ENCODE assay signal across 9 mouse cellular contexts in genomic region chr1:160080800-160081436, GRCm38 (mm10). TPM values are rescaled to one million over a fixed set of nuclear protein-coding genes. Genes with fewer than 3 reads are reported as not detected.
DNase-seq lines count a peak whose midpoint lies in the region; ATAC-seq and TF ChIP-seq lines count a peak whose summit lies in the region.
"Had no signal": no experiment of that assay in that cellular context is flagged by ENCODE, and none has a peak within 500 bp of the region (broad histone marks: within the 10 kb centered on the region; RNA-seq: fewer than 3 reads in every experiment).

No protein-coding gene starts in this region.

- peak; percentile 95 for TF ChIP-seq RAD21 in CH12.LX (IDR thresholded peaks at IDR 0.05; ENCODE audit: low read depth, low read length)

- no peak overlapping the region for H3K9ac ChIP-seq in CH12.LX (ENCODE audit: insufficient read depth, low read depth)
- H3K9ac ChIP-seq in heart, postnatal 0 days (replicated peaks; ENCODE audit: low read depth, low read length): no peak overlapping the region
- no peak overlapping the region for H3K9ac ChIP-seq in liver, embryonic 14.5 days (replicated peaks)
- no peak overlapping the region for H3K9ac ChIP-seq in neural tube, embryonic 13.5 days
- H3K9ac ChIP-seq: heart, embryonic 15.5 days had no signal

- H3K27ac ChIP-seq in CH12.LX (ENCODE audit: insufficient read depth, low read depth): no peak overlapping the region
- H3K27ac ChIP-seq in bone marrow macrophage, adult 2 months (ENCODE audit: insufficient read depth, low read depth, low read length): no peak overlapping the region
- H3K27ac ChIP-seq in embryonic fibroblast, embryonic 13.5 days (ENCODE audit: insufficient read depth, low read length): no peak overlapping the region
- no peak overlapping the region for H3K27ac ChIP-seq in heart, postnatal 0 days (ENCODE audit: low read depth)
- no peak overlapping the region for H3K27ac ChIP-seq in liver, embryonic 14.5 days
- no peak overlapping the region for H3K27ac ChIP-seq in neural tube, embryonic 13.5 days (replicated peaks)
- H3K27ac ChIP-seq: heart, embryonic 15.5 days had no signal

- DNase-seq in CH12.LX (ENCODE audit: extremely low read depth): peak; percentile 72
- DNase-seq in heart, postnatal 0 days (ENCODE audit: low spot score): peak; percentile 54
- peak; percentile 72 to 91 for DNase-seq in kidney, postnatal 36 days
- peak in 1 of 3 experiments; percentile 56 for DNase-seq in liver, embryonic 14.5 days (ENCODE audit: low read depth in 3 of 3, low spot score in 3 of 3)
- peak; percentile 48 for DNase-seq in testis, postnatal 14 days (ENCODE audit: low spot score)

- peaks cover 0 to 3% of the 10 kb centered on the region in 2 experiments; a peak in 1 of 4 replicates for H3K4me1 ChIP-seq in CH12.LX (ENCODE audit: control insufficient read depth in 1 of 2, insufficient read depth in 2 of 2)
- peaks cover 8% of the 10 kb centered on the region for H3K4me1 ChIP-seq in bone marrow macrophage, adult 2 months (ENCODE audit: control insufficient read depth, insufficient read depth, low read length)
- no peaks in the 10 kb centered on the region for H3K4me1 ChIP-seq in embryonic fibroblast, embryonic 13.5 days (ENCODE audit: control insufficient read depth, insufficient read depth, low read length)
- no peaks in the 10 kb centered on the region for H3K4me1 ChIP-seq in heart, postnatal 0 days (ENCODE audit: control insufficient read depth, insufficient read depth)
- H3K4me1 ChIP-seq in liver, embryonic 14.5 days (replicated peaks; ENCODE audit: control insufficient read depth in 2 of 2, insufficient read depth in 2 of 2, low read length in 1 of 2): no peaks in the 10 kb centered on the region; a peak in 2 of 4 replicates
- H3K4me1 ChIP-seq in neural tube, embryonic 13.5 days (replicated peaks): peaks cover 6% of the 10 kb centered on the region; the same call in 1 of the 2 replicates
- H3K4me1 ChIP-seq: heart, embryonic 15.5 days had no signal

- TF ChIP-seq EP300 in CH12.LX (IDR thresholded peaks at IDR 0.05; ENCODE audit: low read length): no peak
- no peak for TF ChIP-seq EP300 in heart, postnatal 0 days (IDR thresholded peaks at IDR 0.05; ENCODE audit: low read depth)
- TF ChIP-seq EP300 in liver, embryonic 14.5 days (IDR thresholded peaks at IDR 0.05; ENCODE audit: low read depth): no peak

- ATAC-seq in heart, postnatal 0 days (ENCODE audit: insufficient read depth, low read depth): no peak
- peak; percentile 22; the same call in 1 of the 2 replicates for ATAC-seq in liver, embryonic 14.5 days (ENCODE audit: insufficient read depth)
- peak; percentile 56 for ATAC-seq in neural tube, embryonic 13.5 days (ENCODE audit: low read depth)

- H3K4me2 ChIP-seq in CH12.LX (ENCODE audit: insufficient read depth, low read depth, poor library complexity, severe bottlenecking): no peak overlapping the region
- no peak overlapping the region for H3K4me2 ChIP-seq in heart, postnatal 0 days (ENCODE audit: low read depth, low read length)
- no peak overlapping the region for H3K4me2 ChIP-seq in liver, embryonic 14.5 days (ENCODE audit: low read depth)
- H3K4me2 ChIP-seq in neural tube, embryonic 13.5 days: no peak overlapping the region
- H3K4me2 ChIP-seq: heart, embryonic 15.5 days had no signal

- H3K36me3 ChIP-seq in CH12.LX (replicated peaks in 1 of 2; ENCODE audit: control insufficient read depth in 1 of 2, insufficient read depth in 1 of 2, low read length in 1 of 2): peaks cover 17 to 29% of the 10 kb centered on the region in 2 experiments
- peaks cover 21% of the 10 kb centered on the region for H3K36me3 ChIP-seq in heart, postnatal 0 days (replicated peaks; ENCODE audit: control insufficient read depth, insufficient read depth, low read length)
- H3K36me3 ChIP-seq in liver, embryonic 14.5 days (replicated peaks; ENCODE audit: control insufficient read depth, insufficient read depth, low read depth): peaks cover 6% of the 10 kb centered on the region
- no peaks in the 10 kb centered on the region for H3K36me3 ChIP-seq in neural tube, embryonic 13.5 days
- H3K36me3 ChIP-seq: heart, embryonic 15.5 days had no signal

- TF ChIP-seq POLR2A in CH12.LX (IDR thresholded peaks at IDR 0.05; ENCODE audit: low read depth, low read length): no peak
- TF ChIP-seq POLR2A in bone marrow macrophage, adult 2 months (IDR thresholded peaks at IDR 0.05; ENCODE audit: borderline replicate concordance, low read depth, low read length): no peak
- TF ChIP-seq POLR2A in embryonic fibroblast, embryonic 13.5 days (IDR thresholded peaks at IDR 0.05; ENCODE audit: low read depth, low read length): no peak

- TF ChIP-seq CTCF in CH12.LX (conservative IDR thresholded peaks at IDR 0.05 in 1 of 2, IDR thresholded peaks at IDR 0.05 in 1 of 2; ENCODE audit: low read depth in 2 of 2, low read length in 2 of 2): peak; percentile 94 to 96
- peak; percentile 78 for TF ChIP-seq CTCF in bone marrow macrophage, adult 2 months (IDR thresholded peaks at IDR 0.05; ENCODE audit: low read depth, low read length)
- TF ChIP-seq CTCF in embryonic fibroblast, embryonic 13.5 days (IDR thresholded peaks at IDR 0.05; ENCODE audit: borderline replicate concordance, insufficient read depth, low read length): peak; percentile 58; the same call in 1 of the 2 replicates
- peak; percentile 89 for TF ChIP-seq CTCF in heart, postnatal 0 days (IDR thresholded peaks at IDR 0.05; ENCODE audit: low read depth)
- peak; percentile 95 for TF ChIP-seq CTCF in liver, embryonic 14.5 days (IDR thresholded peaks at IDR 0.05; ENCODE audit: low read depth)

- in situ Hi-C loops in CH12.LX (cut with MboI; ENCODE audit: low pct_ligation_motif_present, low pct_unique_long_range_greater_than_20kb, low sequenced_read_pairs): loop anchor here (5.0 kb wide), 1 partner anchor 184 kb away; no protein-coding TSS in a partner anchor

- H3K79me2 ChIP-seq in CH12.LX (replicated peaks; ENCODE audit: control insufficient read depth, extremely low read depth, insufficient read depth, poor library complexity, severe bottlenecking): no peaks in the 10 kb centered on the region

- dilution Hi-C loops in CH12.LX (cut with MboI; ENCODE audit: extremely low pct_ligation_motif_present, extremely low pct_unique_long_range_greater_than_20kb, low sequenced_read_pairs): no loop called here

- no peaks in the 10 kb centered on the region for H3K9me3 ChIP-seq in CH12.LX (replicated peaks; ENCODE audit: low read length)
- no peaks in the 10 kb centered on the region for H3K9me3 ChIP-seq in heart, postnatal 0 days (replicated peaks; ENCODE audit: control insufficient read depth, low read length)
- no peaks in the 10 kb centered on the region for H3K9me3 ChIP-seq in liver, embryonic 14.5 days (ENCODE audit: control insufficient read depth, low read length)
- no peaks in the 10 kb centered on the region for H3K9me3 ChIP-seq in neural tube, embryonic 13.5 days
- H3K9me3 ChIP-seq: heart, embryonic 15.5 days had no signal

- no peak overlapping the region for H3K4me3 ChIP-seq in CH12.LX (replicated peaks in 1 of 3; ENCODE audit: low read depth in 2 of 3, low read length in 2 of 3, poor library complexity in 1 of 3)
- H3K4me3 ChIP-seq in bone marrow macrophage, adult 2 months (ENCODE audit: insufficient read depth, low read length): no peak overlapping the region
- H3K4me3 ChIP-seq in embryonic fibroblast, embryonic 13.5 days (ENCODE audit: insufficient read depth, low read length): no peak overlapping the region
- H3K4me3 ChIP-seq in heart, postnatal 0 days (ENCODE audit: low read depth, low read length): no peak overlapping the region
- no peak overlapping the region for H3K4me3 ChIP-seq in liver, embryonic 14.5 days (ENCODE audit: insufficient read depth in 1 of 2, low read depth in 2 of 2, low read length in 2 of 2)
- no peak overlapping the region for H3K4me3 ChIP-seq in neural tube, embryonic 13.5 days
- H3K4me3 ChIP-seq: heart, embryonic 15.5 days had no signal

- H3K27me3 ChIP-seq in CH12.LX (replicated peaks): no peaks in the 10 kb centered on the region
- H3K27me3 ChIP-seq in heart, postnatal 0 days (ENCODE audit: control insufficient read depth, insufficient read depth, low read length): no peaks in the 10 kb centered on the region
- H3K27me3 ChIP-seq in liver, embryonic 14.5 days (ENCODE audit: control insufficient read depth, insufficient read depth, low read length): no peaks in the 10 kb centered on the region
- no peaks in the 10 kb centered on the region for H3K27me3 ChIP-seq in neural tube, embryonic 13.5 days
- H3K27me3 ChIP-seq: heart, embryonic 15.5 days had no signal

- WGBS in heart, postnatal 0 days: 27% methylated on average over 2 of the region's 2 CpGs
- WGBS in liver, embryonic 14.5 days (ENCODE audit: insufficient replicate concordance): 23% methylated on average over 2 of the region's 2 CpGs
- WGBS in neural tube, embryonic 13.5 days: 25% methylated on average over 2 of the region's 2 CpGs

TF ChIP-seq in CH12.LX, 34 proteins besides CTCF, POLR2A, EP300 and RAD21 (continues in another document):
- TF ChIP-seq ZKSCAN1 (IDR thresholded peaks at IDR 0.05; ENCODE audit: borderline replicate concordance, low read depth, low read length) (no peak), E2F4 (IDR thresholded peaks at IDR 0.05; ENCODE audit: insufficient replicate concordance, low read depth, low read length) (no peak), USF1 (IDR thresholded peaks at IDR 0.05; ENCODE audit: low read depth, low read length) (no peak), NRF1 (IDR thresholded peaks at IDR 0.05; ENCODE audit: low read depth, low read length) (no peak), TCF12 (IDR thresholded peaks at IDR 0.05; ENCODE audit: low read depth, low read length) (no peak), ZC3H11A (IDR thresholded peaks at IDR 0.05; ENCODE audit: low read depth, low read length) (peak; percentile 89), IRF4 (IDR thresholded peaks at IDR 0.05; ENCODE audit: low read depth, low read length) (0 out of 2 replicates have a peak, but pooled peaks have one; percentile 22), SMC3 (IDR thresholded peaks at IDR 0.05; ENCODE audit: low read depth, low read length) (peak; percentile 94), MXI1 (IDR thresholded peaks at IDR 0.05; ENCODE audit: low read depth, low read length) (no peak)

RNA-seq across cellular contexts. Expression of gene 4930523C07Rik, which starts 36.7 kb away (rescaled TPM):
- total RNA-seq in CH12.LX (2012; rRNA removed): 13.1 and 16.6 TPM in 2 replicates
- total RNA-seq in CH12.LX (2014; rRNA removed): 15.3 and 18.0 TPM in 2 replicates
- polyA plus RNA-seq in CH12.LX (2012; ENCODE audit: insufficient read length, low read depth): 24.4 and 28.2 TPM in 2 replicates
- polyA plus RNA-seq in bone marrow macrophage, adult 2 months (2012; ENCODE audit: insufficient read depth, insufficient read length, missing spikeins): 8.8 and 9.3 TPM in 2 replicates
- polyA plus RNA-seq in embryonic fibroblast, embryonic 13.5 days (2011; ENCODE audit: insufficient read length, low read depth, missing spikeins): 7.8 and 10.4 TPM in 2 replicates
- 18.6 and 21.8 TPM in 2 replicates for total RNA-seq in heart, postnatal 0 days (2014; rRNA removed; ENCODE audit: low replicate concordance)
- polyA plus RNA-seq in heart, postnatal 0 days (2015; fragmentation: Nextera tagmentation; extraction: Ambion mirVana): 17.8 and 21.0 TPM in 2 replicates
- 4.8 and 6.5 TPM in 2 replicates for polyA plus RNA-seq in liver, embryonic 14.5 days (2012; rRNA removed)
- 18.0 and 28.1 TPM in 2 replicates for polyA plus RNA-seq in liver, embryonic 14.5 days (2014; fragmentation: Nextera tagmentation; extraction: Ambion mirVana)
- polyA plus RNA-seq in neural tube, embryonic 13.5 days (2015; fragmentation: Nextera tagmentation; extraction: Ambion mirVana): 0.81 and 1.3 TPM in 2 replicates
